Mouse (Mus musculus) testis, adult 2 months (tissue): Measurements from ENCODE around the gene Odf3l2. TPM values are rescaled to one million over a fixed set of nuclear protein-coding genes. Genes with fewer than 3 reads are reported as not detected.

Source experiments
- H3K27ac ChIP-seq: fragments of 200-500 bp; 2 replicates; pipeline ENCODE4 v1.5.1; 2012; ENCODE audit warnings: low read depth, low read length; ENCODE audit not compliant: control insufficient read depth, insufficient read depth
- H3K27me3 ChIP-seq: fragments of 200-500 bp; 2 replicates; pipeline ENCODE4 v1.6.1; 2012; ENCODE audit warnings: mild to moderate bottlenecking, low read length, moderate library complexity; ENCODE audit not compliant: control insufficient read depth, insufficient read depth
- H3K36me3 ChIP-seq: fragments of 200-500 bp; 2 replicates; pipeline ENCODE4 v1.6.1; 2012; ENCODE audit warnings: mild to moderate bottlenecking, low read length; ENCODE audit not compliant: control insufficient read depth, insufficient read depth
- H3K4me1 ChIP-seq: fragments of 200-500 bp; 2 replicates; pipeline ENCODE4 v1.6.1; 2012; ENCODE audit warnings: low read length; ENCODE audit not compliant: control insufficient read depth, insufficient read depth
- H3K4me3 ChIP-seq: fragments of 200-500 bp; 2 replicates; pipeline ENCODE4 v1.5.1; 2012; ENCODE audit warnings: low read depth, mild to moderate bottlenecking, low read length, moderate library complexity, mixed read lengths; ENCODE audit not compliant: control insufficient read depth
- CTCF ChIP-seq: fragments of 200-500 bp; IDR thresholded peaks from 2 replicates; pipeline ENCODE4 v1.5.1; 2012; ENCODE audit warnings: low read depth, mild to moderate bottlenecking, inconsistent platforms, low read length, moderate library complexity; ENCODE audit not compliant: control insufficient read depth, insufficient read depth, insufficient replicate concordance
- POLR2A ChIP-seq: fragments of 200-500 bp; IDR thresholded peaks from 2 replicates; pipeline ENCODE4 v1.6.1; 2012; ENCODE audit warnings: low read depth, mild to moderate bottlenecking, inconsistent platforms, low read length, moderate library complexity; ENCODE audit not compliant: control insufficient read depth
- polyA plus RNA-seq: library from polyadenylated mRNA; depleted of rRNA; stranded (reverse); fragments of >200 nt; gene quantifications from 2 replicates; pipeline ENCODE4 v1.2.3, GENCODE M21; 2012

Gene Odf3l2
- polyA plus RNA-seq, 1 experiment = not detected

DNA sequence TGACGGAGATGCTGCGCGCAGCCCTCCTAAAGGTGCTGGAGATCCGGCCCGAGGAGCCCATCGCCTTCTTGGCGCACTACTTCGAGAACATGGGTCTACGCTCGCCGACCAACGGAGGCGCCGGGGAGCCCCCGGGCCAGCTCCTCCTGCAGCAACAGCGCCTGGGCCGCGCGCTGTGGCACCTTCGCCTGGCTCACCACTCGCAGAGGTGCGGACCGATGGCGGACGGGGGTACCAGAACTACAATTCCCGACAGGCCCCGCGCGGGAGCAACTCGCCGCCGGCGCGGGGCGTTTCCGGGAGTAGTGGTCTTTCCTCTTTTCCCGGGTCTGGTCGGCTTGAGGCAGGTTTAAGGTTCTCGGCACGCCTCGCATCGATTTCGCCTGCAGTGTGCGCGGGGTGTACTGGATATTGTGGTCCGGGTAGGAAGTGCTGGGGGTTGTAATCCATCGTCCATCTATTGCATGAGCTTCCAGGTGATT, 24.1 kb upstream of the Odf3l2 start:
- Histone ChIP-seq H3K4me3 (peak overlapping the region; percentile 96), H3K36me3 (no peaks in the 10 kb centered on the region), H3K27me3 (no peaks in the 10 kb centered on the region), H3K4me1 (peaks cover 9% of the 10 kb centered on the region), H3K27ac (peak overlapping the region; percentile 98)
- no peak; the same call in 1 of the 2 replicates for TF ChIP-seq POLR2A
- TF ChIP-seq CTCF = no peak

DNA sequence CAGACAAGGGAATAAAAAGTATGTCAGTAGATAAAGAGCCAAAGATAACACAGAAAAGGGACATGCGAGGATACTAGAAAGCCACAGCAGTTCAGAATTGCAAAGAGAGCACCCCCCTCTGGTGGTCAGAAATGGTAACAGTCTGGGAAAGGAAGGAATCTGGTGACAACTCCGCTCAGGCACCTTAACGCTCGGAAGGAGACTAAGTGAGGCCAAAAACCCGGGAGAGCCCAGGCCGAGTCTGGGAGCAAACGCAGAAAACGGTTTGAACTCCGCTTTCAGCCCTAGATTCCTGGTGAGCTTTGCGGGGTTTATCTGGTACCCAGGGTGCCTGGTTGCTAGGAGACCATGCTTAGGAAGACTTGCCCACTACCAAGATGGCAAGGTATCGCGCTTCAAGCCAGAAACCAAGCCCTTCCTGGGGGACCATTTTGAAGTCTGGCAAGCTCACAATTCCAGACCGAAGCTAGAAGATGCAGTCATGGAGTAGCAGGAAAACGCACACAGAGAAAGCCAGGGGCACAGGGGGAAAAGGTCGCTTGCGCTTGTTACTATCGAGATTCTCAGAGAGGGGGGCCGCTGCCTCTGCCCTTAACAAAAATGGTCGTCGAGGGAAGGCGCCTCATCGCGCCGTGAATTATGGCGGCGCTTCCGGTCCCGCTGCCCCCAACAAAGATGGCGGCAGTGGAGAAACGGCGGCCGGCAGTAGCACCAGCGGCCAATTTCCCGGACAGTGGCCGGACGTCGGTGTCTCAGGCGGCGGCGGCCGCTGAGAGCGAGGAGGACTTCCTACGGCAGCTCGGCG, 23.4 kb upstream of the Odf3l2 start, which contains the start of gene Tpgs1:
TSS of gene Tpgs1 (plus strand) at position 599 of the 805 bp plus-strand sequence.
- Histone ChIP-seq H3K36me3 (no peaks in the 10 kb centered on the region), H3K4me3 (peak within 1 kb of the TSS; percentile 96), H3K27me3 (no peaks in the 10 kb centered on the region), H3K4me1 (peaks cover 9% of the 10 kb centered on the region), H3K27ac (peak within 1 kb of the TSS; percentile 98)
- peak; percentile 41; the same call in 1 of the 2 replicates for TF ChIP-seq CTCF
- TF ChIP-seq POLR2A = peak; percentile 64

DNA sequence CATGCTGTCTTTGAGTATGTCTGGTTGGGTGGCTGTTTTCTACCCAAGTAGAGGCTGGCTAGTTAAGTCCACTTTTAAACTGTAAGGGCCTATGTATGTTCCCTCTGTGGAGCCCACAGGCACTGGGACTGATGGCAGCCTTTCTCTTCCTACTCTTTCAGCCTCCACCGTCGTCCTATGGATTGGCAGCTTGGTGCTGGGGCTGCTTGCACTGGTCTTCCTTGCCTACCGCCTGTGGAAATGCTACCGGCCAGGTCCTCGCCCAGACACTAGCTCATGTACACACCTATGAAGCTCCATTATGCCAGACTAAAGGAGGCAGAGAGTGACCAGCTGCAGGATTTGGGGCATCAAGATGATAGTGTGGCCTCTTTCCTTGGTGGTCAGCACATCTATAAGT, 22.5 kb upstream of the Odf3l2 start:
- peaks cover 15% of the 10 kb centered on the region for H3K4me1 ChIP-seq
- no peaks in the 10 kb centered on the region for H3K27me3 ChIP-seq
- H3K4me3 ChIP-seq = peak overlapping the region; percentile 96
- peak overlapping the region; percentile 33 for H3K27ac ChIP-seq
- TF ChIP-seq CTCF (no peak), POLR2A (no peak)
- no peaks in the 10 kb centered on the region for H3K36me3 ChIP-seq

DNA sequence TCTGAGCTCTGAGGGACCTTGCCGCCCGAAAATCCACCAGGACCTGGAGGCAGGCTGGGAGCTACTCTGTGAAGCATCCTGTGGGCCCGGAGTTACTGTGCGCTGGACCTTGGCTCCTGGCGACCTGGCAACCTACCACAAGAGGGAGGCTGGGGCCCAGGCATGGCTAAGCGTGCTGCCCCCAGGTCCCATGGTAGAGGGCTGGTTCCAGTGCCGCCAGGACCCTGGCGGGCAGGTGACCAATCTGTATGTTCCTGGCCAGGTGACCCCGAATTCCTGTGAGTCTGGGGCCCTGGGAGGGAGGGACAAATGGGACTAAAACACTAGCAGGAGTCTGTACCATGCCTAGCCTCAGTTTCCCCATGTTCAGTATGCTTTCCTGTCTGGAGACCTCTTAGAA, 21.0 kb upstream of the Odf3l2 start:
- H3K4me1 ChIP-seq = peaks cover 23% of the 10 kb centered on the region
- no peak for TF ChIP-seq POLR2A
- no peak for TF ChIP-seq CTCF
- H3K27ac ChIP-seq = no peak overlapping the region
- H3K4me3 ChIP-seq = no peak overlapping the region
- no peaks in the 10 kb centered on the region for H3K36me3 ChIP-seq
- H3K27me3 ChIP-seq = no peaks in the 10 kb centered on the region

DNA sequence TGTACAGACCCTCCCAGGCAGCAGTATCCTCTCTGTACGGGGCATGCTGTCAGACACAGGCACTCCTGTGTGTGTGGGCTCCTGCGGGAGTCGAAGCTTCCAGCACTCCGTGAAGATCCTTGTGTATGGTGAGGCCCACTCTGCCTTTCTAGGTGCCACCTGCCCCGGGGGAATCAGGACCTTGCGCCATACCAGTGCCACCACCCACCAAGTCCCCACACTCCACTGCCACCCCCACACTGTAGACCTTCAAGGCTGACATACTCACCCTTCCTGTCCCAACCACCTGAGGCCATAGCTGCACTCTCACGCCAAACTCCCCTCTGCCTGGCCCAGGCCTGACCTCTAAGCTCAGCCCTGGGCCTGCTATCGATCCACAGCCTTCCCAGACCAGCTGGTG, 19.5 kb upstream of the Odf3l2 start:
- TF ChIP-seq CTCF (no peak), POLR2A (no peak)
- H3K36me3 ChIP-seq = no peaks in the 10 kb centered on the region
- H3K4me1 ChIP-seq = peaks cover 17% of the 10 kb centered on the region
- no peak overlapping the region for H3K27ac ChIP-seq
- no peak overlapping the region for H3K4me3 ChIP-seq
- no peaks in the 10 kb centered on the region for H3K27me3 ChIP-seq

DNA sequence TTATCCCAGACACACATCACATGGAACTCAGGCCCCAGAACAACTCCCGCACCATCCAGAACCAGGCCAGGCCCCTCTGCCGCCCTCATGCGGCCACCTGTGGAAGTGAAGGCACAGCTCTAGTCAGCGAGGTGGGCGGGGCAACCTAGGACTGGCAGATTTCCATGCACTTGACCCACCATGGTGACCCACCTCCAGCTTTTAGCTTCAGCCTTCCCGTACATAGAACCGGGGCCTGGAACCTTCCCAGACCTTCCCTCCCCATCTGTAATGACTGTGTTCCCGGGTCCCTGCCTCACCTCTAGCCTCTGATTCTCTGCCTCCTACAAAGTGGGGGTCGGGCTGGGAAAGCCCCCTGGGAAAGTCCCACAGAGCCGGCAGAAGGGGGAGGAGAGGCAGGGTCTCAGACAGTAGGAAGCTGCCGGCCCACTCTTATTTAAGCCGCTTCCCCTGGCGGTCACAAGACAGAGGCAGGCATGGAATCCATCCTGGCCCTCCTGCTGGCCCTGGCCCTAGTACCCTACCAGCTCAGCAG, 18.7 kb upstream of the Odf3l2 start, which contains the start of gene Madcam1:
TSS of gene Madcam1 (plus strand) at position 429 of the 535 bp plus-strand sequence.
- H3K27me3 ChIP-seq = no peaks in the 10 kb centered on the region
- H3K27ac ChIP-seq = no peak within 1 kb of the TSS
- no peak for TF ChIP-seq POLR2A
- TF ChIP-seq CTCF = peak; percentile 96
- peaks cover 14% of the 10 kb centered on the region for H3K4me1 ChIP-seq
- H3K4me3 ChIP-seq = no peak within 1 kb of the TSS
- no peaks in the 10 kb centered on the region for H3K36me3 ChIP-seq

DNA sequence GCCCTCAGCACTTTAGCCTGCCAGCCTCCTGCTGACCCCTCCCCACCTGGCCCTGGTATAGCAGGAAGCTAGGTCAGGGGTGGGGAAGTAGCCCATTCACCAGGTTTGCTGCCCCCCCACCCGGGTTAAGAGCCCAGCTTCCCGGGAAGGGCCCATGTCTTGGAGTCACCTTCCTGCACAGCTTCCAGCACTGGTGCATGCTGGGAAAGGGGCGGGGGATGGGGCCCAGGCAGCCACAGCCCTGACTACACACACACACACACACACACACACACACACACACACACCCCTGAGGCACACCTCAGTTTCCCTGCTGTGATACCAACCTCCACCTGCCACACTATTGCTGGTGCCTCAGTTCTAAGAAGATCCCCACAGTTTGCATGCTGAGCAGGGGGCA, 16.3 kb upstream of the Odf3l2 start:
- Histone ChIP-seq H3K4me1 (peaks cover 14% of the 10 kb centered on the region), H3K36me3 (no peaks in the 10 kb centered on the region), H3K27me3 (no peaks in the 10 kb centered on the region), H3K4me3 (no peak overlapping the region), H3K27ac (no peak overlapping the region)
- TF ChIP-seq CTCF (no peak), POLR2A (no peak)
